Mouse (Mus musculus) spleen, postnatal 10 days (tissue): ENCODE results near the gene Fzr1.

Experiments used
- DNase-seq, 2 experiments: peaks; one replicate each; pipeline ENCODE4 v3.0.0; 2021 to 2022; ENCODE audit warnings: low spot score in 2 of 2

Gene Fzr1

DNA sequence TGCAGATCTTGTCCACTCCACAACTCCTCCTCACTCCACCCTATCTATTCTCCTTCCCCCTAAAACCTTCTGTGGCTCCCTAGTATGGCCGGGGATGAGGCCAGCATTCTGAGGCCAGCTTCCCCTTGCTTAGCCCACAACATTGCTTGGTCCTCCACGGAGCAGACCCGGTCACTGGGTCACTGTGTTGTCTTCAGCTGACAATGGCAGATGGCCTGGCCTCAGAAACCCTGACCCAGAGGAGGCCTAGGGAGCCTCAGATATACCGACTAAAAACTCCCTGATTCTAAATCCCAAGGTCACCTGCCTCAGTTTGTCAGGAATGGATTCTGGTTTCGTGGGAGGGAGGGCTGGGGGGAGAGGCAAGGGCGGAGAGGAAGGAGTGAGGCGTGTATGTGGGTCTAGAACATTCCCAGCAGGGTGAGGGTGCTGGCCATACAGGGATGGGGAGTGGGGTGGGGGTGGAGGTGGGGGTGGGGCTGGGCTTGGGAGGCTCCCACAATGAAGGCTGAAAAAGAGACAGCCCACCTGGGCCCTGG is 24.0 kb upstream of the Fzr1 start:
- no peak for DNase-seq

DNA sequence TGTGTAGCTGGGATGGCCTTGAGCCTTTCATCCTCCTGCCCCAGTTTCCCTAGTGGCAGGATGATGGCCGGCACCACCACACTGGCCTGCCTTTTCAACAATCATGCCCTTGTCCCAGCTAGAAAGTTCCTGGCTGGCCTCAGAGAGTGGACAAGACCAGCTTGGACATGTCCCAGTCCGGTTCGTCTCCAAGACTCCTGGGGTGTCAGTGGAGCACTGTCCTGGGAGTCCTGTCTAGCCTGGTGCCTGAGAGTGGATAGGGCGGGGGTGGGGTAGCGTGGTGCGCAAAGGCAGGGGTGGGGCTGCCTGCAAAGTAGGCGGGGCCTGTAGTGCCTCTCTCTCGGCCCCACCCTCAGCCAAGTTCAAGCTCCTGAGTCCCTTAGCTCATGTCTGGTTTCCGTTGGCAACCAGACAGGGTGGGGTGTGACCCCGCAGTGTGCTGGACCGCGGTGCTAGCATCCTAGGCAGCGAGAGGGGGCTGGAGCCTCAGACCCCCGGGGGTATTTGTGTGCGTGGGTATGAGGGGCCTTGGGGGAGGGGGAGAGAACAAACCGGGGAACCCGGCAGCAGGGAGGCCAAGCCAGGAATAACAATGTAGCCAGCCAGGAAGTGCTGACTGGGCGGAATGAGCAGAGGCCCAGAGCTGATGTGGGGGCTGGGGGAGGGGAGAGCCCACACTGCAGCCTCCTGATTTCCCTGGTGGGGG is 23.4 kb upstream of the Fzr1 start:
- DNase-seq: peak in 1 of 2 experiments; percentile 77

DNA sequence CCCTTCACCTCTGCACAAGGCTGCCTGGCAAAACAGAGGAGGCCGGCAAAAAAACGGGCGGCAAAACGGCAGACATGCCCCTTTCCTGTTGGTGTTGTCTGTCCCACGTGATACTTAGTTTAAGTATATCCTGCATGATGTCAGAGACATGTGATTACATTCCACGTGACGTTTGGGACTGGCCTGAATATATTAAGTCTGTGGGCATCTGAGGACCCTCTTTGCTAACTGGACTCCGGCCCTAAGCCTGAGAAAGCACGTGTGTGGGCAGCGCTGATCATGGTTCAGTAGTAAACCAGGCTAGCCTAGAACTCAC is 22.8 kb upstream of the Fzr1 start:
- no peak for DNase-seq

DNA sequence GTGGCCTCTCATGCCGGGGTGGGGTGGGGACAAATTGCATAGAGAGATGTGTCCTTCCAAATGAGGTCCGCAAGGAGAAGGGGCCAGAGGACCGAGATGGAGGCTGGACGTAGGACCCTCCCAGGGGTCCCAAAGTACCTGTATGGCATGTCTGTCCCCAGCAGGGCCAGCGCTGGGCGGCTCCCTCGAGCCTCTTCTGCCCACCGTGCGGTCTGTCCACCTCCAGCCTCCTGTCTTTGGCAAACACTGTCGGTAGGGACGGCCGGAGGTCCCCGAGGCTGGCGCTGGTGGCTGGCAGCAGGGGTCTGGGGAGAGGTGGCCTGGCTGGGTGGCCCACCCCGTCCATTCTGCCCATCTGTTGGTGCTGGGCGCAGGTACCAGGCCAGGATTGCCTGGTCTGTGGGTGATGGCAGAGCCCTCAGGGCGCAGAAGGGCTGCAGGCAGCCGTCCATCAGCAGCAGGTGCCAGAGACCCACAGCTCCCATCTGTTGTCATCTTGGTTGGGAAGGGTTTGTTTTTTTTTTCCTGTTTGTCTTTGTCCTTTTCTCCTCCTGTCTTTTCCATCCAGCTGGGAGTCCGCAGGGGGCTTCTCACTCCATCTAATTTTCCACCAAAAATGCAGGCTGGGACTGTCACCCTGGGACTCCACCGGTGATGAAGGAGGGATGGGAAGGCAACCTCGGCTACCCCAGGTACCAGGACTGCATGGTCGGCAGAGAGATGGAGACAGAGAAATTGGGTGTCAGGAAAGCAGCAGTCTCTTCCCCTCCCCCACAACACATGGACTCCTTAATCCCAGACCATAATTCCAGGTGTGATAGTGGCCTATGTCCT is 22.3 kb upstream of the Fzr1 start:
- no peak for DNase-seq

DNA sequence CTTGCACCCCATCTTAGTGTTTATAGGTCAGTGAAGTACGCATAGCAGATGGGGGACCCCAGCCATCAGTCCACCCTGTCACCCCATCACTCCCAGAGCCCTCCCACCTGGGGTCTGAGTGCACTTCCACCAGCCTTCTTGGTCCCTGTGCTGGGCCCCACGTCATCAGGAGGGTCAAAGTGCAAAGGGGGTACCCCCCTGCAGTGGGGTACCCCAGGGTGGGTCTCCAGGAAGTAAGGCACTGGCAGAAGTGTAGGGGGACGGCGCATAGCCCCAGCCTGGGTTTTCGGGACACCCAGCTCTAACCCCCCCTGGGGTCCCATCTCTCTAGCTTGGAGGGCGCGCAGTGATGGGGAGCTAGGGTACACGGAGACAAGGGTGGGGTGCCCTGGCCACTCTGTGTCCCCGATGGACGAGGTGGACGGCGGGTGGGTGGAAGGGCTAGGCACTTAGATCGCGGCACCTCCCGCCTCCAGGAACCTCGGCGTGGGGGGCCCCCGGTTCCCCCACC is 21.5 kb upstream of the Fzr1 start:
- no peak for DNase-seq

DNA sequence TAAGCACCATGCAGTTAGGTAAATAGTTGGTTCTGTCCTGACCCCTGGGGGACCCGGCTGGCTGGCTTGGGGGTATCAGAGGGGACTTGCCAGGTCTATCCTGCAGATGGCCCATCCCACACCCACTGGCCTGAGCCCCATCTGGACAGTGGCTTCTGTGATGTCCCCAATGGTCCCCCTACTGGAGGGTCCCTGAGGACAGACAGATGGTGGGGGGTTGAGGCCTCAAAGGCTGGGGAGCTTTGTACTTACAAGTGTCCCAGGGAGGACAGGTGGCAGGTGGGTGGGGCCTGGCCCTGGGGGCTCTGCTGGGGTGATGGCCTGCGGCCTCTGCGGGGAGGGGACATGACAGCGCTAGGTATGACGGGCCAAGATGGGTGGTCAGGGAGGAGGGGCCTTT is 21.0 kb upstream of the Fzr1 start:
- DNase-seq: no peak

DNA sequence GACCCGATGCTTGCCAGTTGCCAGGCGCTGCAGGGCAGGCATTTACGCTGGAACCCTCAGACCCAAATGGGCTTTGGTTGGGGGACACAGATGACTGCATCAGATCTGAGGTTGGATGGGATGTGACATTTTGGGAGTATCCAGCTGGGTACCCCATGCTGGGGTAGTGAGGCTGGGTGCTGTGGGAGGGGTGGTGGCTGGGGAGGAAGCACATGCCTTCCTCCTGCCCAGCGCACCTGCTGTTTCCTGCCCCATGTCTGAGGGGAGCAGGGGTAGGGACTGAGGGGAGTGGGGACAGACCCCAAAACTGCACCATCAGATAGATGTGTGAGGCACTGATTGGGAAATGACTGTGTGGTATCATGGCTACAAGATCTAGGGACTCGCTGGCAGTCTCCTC is 18.4 kb upstream of the Fzr1 start:
- no peak for DNase-seq

DNA sequence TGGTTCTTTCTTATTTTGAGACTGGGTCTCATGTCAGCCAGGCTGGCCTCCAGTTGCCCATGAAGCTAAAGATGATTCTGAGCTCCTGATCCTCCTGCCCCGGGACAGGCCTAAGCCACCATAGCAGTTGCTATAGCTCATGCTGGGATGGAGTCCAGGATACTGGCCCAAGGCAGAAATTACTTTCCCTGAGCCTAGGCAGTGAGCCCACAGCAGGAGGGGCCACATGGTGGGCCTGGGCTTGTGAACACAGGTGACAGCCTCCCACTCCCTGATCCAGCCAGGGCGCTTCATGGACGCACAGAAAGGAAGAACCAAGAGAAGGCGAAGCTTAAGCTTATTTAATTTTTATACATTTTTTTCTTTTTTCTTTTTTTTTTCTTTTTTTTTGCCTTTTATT is 17.5 kb upstream of the Fzr1 start:
- DNase-seq: no peak

DNA sequence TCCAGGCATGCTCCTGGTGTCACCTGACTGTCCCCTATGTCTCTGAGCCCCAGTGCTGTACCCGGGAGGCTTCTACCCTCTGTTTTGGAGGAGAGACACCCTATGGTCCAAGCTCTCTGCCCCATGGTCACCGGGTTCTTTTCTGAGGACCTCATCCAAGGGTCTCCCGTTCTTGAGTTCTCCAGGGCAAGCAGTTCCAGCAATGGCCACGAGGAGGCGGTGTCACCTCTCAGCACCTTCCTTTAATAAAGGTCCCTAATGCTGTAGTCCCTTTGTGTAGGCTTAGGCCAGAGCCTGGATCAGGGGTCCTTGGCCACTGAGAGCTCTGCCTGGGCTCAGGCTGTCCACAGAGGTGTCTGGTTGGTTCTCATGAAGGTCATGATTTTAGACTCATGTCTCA is 16.8 kb upstream of the Fzr1 start:
- DNase-seq: peak; percentile 81 to 88

DNA sequence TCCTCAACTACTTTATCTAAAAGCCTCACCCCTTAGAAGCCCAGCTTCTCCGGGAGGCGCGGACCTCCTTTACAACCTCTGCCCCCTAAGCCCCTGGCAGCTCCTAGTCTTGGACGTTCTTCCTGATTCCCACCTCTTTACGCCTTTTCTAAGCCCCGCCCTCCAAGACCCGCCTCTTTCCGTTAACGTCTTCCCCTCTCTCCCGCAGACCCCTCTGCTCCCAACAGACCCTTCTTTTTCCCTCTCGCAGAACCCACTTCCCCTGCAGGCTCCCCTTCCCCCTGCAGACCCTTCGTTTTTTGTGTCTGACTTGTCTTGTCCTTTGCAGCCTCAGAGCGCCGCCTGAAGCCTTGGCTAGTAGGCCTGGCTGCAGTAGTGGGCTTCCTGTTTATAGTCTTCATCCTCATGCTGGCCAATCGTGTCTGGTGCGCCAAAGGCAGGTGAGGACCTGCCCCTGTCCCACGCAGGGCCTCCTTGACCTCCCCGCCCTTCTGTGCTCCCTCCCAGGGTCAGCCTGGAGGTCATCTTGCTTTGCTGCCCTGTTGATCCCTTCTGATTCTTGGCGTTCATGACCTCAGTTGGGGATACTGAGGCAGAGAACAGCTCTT is 15.2 kb upstream of the Fzr1 start:
- peak in 1 of 2 experiments; percentile 55 for DNase-seq

DNA sequence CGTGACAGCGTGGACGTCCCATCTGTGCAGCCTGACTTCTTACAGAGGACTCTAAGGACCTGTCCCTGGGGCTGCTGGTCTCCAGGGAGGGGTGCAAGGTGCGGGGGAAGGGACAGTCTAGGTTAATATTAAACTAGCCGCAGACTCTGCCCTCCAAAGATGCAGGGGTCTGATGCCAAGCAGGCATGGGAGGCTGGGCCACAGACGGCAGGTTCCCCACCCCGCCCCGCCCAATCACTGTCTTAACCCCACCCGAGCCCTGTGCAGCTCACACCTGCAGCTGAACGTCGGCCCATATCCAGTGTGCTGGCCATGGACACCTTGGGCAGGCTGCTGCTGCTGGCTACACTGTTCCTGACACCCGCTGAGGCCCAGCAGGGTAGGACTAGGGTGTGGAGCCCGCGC is 14.5 kb upstream of the Fzr1 start, which contains the start of gene Smim24:
TSS of gene Smim24 (plus strand) at position 271 of the 405 bp plus-strand sequence.
- DNase-seq: peak in 1 of 2 experiments; percentile 28

DNA sequence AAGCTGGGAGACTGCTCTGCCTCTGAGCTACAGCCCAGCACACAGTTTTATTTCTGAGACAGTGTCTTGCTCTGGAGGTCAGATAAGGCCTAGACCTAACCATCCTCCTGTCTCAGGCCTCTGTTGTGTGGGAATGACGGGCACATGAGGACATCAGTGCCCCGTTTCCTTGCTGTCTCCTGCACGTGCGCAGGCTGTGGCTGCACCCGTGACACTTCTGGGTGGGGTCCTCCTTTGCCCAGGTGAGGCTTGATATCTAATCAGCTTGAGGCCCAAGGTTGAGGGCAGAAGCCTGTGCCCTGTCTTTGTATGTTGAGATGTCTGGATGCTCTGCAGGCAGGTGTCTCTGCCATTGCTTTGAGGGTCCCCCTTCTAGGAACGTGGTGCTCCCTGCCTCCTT is 14.0 kb upstream of the Fzr1 start:
- no peak for DNase-seq

DNA sequence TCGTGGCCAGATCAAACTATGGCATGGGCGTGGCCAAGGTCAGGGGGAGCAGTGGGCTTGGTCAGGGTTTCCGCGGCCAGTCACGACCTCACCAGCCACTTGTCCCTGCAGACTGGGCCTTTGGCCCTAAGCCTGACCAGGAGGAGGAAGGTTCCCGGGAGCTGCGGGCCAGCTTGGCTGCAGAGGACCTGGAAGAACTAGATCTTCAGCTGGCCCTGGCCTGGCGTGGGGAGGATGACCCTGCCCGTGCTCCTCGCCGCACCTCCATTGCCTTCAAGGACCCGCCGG is 12.3 kb upstream of the Fzr1 start:
- peak in 1 of 2 experiments; percentile 29 for DNase-seq

DNA sequence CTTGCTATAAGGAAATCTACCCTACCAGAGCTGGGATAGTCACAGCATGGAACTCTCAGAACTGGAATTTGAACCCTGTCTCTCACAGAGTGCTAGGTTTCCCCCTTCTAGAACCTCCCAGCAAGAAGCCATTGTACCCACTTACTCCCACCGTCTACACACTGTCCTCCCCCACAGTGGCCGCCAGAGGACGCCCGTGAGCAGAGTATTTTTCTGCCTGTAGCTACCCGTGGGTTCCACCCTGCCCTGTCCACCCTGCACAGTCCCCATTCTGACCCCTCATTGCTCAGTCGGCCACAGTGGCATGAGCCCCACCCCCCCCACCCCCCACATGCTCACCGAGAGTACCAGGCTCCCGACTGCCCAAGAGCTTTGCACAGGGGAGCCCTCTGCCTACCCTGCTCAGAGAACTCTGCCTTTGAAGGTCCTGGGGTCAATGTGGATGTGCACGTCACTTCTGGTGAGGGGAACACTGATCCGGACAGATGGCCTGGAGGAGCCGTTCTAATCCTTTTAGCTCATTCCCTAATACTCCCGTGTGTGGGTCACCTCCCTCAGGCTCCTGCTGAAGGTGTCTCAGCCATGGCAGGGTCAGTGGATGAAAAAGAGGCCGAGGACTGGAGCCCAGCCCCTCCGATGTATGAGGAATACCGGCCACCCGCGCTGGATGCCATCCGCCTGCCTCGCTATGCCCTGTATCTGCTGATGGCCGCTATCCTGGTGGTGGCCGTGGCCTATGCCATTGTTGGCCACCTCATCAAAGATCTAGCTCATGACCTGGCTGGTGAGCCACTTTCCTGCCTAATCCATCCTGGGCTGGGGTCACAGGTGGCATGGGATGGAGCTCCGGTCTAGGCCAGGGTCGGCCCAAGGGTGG is 11.7 kb upstream of the Fzr1 start:
- peak; percentile 80 to 87 for DNase-seq

DNA sequence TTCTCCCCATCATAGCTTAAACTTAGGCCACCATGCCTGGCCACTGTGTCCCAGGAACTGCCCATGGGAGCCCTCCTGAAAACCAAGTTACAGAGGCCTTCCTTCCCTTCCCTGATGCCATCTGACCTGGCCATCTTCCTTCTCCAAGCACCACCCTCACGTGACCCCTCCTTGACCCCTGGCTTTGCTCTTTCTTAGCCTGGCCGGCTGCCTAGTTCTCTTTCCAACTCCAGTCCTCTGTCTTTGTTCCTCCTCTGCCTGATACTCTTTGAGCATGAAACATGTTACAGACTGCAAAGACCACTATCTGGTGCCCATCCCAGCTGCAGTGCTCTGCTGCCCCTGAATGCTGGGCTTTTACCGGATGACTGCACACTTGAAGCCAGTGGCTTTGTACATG is 11.1 kb upstream of the Fzr1 start:
- DNase-seq: peak in 1 of 2 experiments; percentile 35

DNA sequence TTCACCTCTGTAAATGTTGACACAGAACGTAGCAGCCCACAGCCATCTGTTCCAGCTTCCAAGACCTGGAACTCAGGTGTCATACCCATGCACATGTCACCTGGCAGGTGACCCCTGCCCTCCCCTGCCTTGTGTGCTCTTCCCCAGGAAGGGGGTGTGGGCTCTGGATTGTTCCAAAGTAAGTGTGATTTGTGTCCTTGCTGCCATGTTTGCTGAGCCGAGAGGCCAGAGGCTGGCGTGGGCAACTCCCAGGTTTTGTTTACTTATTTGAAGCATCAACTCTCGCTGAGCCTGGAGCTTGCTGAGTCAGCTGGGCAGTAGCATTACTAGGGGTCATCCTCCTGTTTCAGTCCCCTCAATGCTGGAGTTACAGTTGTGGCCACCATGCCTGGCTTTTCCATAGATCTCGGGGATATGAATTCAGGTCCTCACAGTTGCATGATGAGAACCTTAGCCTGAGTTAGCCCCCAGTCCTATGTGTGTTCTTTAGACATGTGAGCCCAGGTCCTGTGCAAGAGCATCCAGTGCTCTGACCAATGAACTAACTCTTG is 10.3 kb upstream of the Fzr1 start, which contains the start of gene Gm48552:
TSS of gene Gm48552 (plus strand) at position 501 of the 551 bp plus-strand sequence.
- DNase-seq: no peak

DNA sequence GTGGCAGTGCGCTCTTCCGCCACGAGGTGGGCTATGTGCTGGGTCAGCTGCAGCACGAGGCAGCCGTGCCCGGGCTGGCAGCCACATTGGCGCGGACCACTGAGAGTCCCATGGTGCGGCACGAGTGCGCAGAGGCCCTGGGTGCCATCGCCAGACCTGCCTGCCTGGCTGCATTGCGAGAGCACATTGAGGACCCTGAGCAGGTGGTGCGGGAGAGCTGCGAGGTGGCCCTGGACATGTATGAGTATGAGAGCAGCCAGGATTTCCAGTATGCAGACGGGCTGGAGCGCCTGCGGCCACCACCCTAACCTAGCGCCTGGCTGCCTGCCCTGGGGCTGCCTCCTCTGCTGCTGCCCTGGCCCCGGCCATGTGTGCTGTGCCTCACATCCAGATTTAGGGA is 9.4 kb upstream of the Fzr1 start:
- DNase-seq: peak in 1 of 2 experiments; percentile 22

DNA sequence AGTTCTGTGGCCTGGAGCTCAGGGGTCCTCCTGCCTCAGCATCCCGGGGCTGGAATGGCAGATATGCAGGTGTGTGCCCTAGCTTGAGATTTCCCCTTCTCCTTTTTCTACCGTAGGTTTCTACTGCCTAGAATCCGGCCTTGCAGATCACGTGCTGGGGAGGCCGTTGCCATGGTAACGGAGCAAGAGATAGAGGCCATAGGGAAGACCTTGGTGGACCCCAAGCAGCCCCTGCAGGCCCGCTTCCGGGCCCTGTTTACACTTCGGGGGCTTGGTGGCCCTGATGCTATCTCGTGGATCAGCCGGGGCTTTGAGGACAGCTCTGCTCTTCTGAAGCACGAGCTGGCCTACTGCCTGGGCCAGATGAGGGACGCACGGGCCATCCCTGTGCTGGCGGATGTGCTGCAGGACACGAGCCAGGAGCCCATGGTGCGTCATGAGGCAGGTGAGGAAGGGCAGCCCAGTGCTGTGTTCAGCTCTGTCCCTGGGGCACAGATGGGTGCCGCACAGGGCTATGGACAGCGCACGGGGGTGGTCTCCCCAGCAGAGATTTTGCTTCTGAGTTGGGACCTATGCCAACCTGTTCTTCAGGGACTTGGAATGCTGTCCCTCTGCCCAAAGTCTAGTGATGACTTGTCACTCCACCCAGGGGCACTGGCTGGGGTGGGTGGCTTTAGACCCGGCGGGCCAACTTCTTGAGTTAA is 7.4 kb upstream of the Fzr1 start:
- peak in 1 of 2 experiments; percentile 41 for DNase-seq

DNA sequence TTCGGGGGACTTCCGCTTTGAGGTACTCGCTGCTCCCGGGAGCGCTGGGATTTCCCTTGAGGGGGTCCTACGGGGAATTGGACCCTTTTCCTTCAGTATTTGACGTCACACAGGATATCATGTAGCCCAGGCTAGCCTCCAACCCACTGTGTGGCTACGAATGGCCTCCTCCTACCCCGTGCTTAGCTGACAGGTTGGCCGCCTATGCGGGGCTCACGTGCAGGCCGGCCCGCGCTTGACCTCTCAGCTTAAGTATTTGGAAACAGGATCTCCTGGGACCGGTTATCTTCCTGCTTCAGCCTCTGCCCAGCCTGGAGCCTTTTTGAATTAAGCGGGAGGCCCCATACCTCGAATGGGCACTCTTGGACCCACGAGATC is 6.3 kb upstream of the Fzr1 start:
- DNase-seq: no peak

DNA sequence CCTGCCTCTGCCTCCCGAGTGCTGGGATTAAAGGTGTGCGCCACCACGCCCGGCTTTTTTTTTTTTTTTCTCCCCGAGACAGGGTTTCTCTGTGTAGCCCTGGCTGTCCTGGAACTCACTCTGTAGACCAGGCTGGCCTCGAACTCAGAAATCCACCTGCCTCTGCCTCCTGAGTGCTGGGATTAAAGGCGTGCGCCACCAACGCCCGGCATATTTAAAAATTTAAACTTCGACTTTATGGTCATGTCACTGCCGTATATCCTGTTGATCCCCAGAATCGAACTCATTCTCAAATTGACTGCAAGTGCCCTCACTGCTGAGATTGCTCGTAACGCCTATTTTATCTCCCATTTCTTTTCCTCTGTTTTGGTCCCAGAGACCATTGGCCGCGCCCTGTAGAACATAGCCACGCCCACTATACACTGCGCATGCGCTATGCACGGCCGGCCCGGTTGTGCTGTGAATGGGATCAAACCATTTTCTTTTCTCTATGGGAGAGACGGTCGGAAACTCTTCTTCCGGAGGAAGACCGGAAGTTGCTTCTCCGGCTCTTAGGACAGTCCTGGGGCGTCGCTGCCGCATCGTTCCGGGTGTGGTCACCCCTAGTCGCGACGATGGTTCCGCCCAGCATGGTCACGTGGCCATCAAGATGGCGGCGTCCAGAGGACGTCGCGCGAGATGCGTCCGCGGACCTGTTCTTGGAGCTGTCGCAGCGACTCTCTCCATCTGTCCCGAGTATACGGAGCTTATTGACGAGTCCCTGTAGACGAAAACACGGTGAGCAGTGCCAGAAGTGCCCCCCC is 5.7 kb upstream of the Fzr1 start, which contains the start of the genes Dohh and Gm48551:
TSS of gene Dohh (plus strand) at position 627 of the 803 bp plus-strand sequence.
TSS of gene Gm48551 (plus strand) at position 665 of the 803 bp plus-strand sequence.
- DNase-seq: peak; percentile 100
